Mouse (Mus musculus) CD4-positive naive resting alpha-beta T cell, adult 76 days (primary cell): ENCODE data around the gene Olfr933. TPM values are rescaled to one million over a fixed set of nuclear protein-coding genes. Genes with fewer than 3 reads are reported as not detected.

Experiments used
- total RNA-seq: library from RNA; stranded (reverse); gene quantifications from one replicate; pipeline ENCODE4 v1.2.4, GENCODE M21; 2023

Olfr933 gene
- total RNA-seq: not detected

DNA sequence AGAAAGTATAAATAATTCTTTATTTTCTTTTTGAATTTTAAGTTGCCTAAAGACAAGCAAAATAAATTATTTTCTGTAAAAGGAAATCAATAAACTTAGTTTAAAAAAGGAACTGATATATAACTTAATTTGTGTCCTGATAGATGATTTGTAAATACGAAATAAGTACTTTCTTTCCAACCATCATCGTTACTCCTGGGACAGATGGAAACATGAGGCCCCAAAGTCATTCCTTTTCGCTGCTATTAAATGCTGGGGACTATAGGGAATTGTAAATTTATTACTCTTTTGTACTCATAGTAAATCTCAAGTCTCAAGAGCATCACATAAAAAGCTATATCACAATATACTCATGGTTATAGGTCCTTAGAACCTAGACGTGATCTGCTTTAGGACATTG is at the start of gene Olfr933:
Gene Olfr933 (plus strand): TSS at position 301 of the 400 bp plus-strand sequence.

DNA sequence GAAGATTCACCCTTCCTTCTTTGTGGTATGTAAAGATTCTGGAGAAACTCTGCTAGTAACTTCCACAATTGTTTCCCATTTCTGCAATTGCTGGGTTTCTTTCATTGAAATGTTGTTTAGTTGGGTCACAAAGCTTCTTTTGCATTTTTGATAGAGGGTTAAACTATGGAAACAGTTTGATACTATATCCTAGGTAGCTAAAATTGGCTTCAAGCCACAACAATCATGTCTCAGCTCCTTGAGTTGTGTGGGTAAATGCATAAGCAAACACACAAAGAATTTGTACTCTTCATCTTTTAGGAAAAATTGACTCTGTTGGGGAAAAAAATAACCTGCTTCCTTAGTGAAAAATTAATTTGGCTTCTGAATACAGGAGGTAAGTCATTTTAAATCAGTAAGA is 42.6 kb upstream of the Olfr933 start, which contains the start of gene Olfr930:
Gene Olfr930 (plus strand): TSS at position 301 of the 400 bp plus-strand sequence.

DNA sequence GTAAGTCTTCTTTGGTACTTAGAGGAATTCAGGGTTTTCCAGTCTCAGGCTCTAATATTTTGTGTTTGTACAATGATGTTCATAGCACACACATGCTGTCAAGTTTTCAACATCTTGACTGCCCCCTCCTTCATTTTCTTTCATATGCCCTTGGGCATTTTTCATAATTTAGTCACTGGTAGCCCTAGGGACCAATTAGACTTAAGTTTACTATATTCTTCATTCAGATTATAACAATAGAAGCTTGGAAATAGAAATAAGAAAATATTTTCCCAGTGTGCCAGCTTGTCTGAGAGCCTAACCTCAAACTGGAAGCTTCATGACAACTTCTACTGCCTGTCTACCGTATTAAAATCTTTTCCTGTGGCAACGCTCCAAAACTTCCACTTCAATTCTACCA is 16.1 kb downstream of the Olfr933 start, which contains the start of gene Olfr934:
Gene Olfr934 (minus strand): TSS at position 101 of the 400 bp plus-strand sequence.

DNA sequence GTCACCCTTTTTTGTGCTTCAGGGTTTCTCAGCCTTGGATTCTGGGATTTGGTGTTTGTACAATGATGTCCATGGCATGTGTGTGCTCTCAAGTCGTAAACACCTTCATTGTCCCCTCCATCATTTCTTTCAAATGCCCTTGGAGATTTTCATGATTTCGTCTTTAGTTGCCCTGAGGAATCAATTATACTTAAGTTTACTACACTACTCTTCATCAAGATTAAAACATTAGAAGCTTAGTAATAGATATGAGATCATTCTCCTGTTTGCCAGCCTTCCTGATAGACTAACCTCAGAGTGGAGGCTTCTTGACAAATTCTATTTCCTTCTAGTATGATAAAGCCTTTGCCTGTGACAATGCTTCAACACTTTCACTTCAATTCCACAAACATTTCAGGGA is 27.5 kb downstream of the Olfr933 start, which contains the start of gene Olfr935:
Gene Olfr935 (minus strand): TSS at position 101 of the 400 bp plus-strand sequence.

DNA sequence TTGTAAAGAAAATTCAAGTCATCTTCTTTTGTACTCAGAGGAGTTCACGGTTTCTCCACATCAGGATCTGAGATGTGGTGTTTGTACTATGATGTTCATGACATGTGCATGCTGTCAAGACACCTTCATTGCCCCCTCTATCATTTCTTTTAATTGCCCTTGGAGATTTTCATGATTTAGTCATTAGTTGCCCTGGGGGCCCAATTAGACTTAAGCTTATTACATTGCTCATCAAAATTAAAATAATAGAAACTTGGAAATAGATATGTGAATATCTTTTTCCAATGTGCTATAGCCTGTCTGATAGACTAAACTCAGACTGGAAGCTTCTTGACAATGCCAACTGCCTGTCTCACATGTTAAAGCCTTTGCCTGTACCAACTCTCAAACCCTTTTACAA is 51.2 kb downstream of the Olfr933 start, which contains the start of gene Olfr146:
Gene Olfr146 (minus strand): TSS at position 101 of the 400 bp plus-strand sequence.

Other genes with a start within 250 kb of the Olfr933 start
- 0.12 TPM for gene Olfr920, start 220.0 kb upstream of the Olfr933 start, total RNA-seq
- not detected for gene Olfr921, start 199.2 kb upstream of the Olfr933 start, total RNA-seq
- not detected for gene Olfr922, start 157.7 kb upstream of the Olfr933 start, total RNA-seq
- not detected for gene Olfr923, start 145.8 kb upstream of the Olfr933 start, total RNA-seq
- gene Olfr924, start 127.9 kb upstream of the Olfr933 start, total RNA-seq: not detected
- gene Olfr26, start 117.3 kb upstream of the Olfr933 start, total RNA-seq: not detected
- not detected for gene Olfr926, start 95.2 kb upstream of the Olfr933 start, total RNA-seq
- not detected for gene Olfr930, start 42.5 kb upstream of the Olfr933 start, total RNA-seq
- gene Olfr934, start 16.0 kb downstream of the Olfr933 start, total RNA-seq: not detected
- not detected for gene Olfr935, start 27.4 kb downstream of the Olfr933 start, total RNA-seq
- not detected for gene Olfr146, start 51.1 kb downstream of the Olfr933 start, total RNA-seq
- not detected for gene Olfr937, start 92.6 kb downstream of the Olfr933 start, total RNA-seq
- not detected for gene Olfr938, start 106.6 kb downstream of the Olfr933 start, total RNA-seq
- gene Olfr27, start 155.8 kb downstream of the Olfr933 start, total RNA-seq: not detected
- not detected for gene Olfr943, start 194.0 kb downstream of the Olfr933 start, total RNA-seq
- gene Olfr944, start 229.6 kb downstream of the Olfr933 start, total RNA-seq: not detected